Mouse (Mus musculus) intestine, embryonic 14.5 days (tissue): Measurements from ENCODE around the gene 2610528J11Rik. TPM values are rescaled to one million over a fixed set of nuclear protein-coding genes. Genes with fewer than 3 reads are reported as not detected.
A peak's percentile ranks its signal among the peaks of the same experiment; 100 is the strongest.
"Not testable (repeated sequence)": the region's sequence is repeated elsewhere in the genome, so short reads cannot be mapped to it uniquely, and the experiment has no call there.

Experiments used
- ATAC-seq: fragments of 200-750 bp; cut with Nextera tagmentation; replicated peaks from 2 replicates; pipeline ENCODE4 v1.8.0; 2017; ENCODE audit warnings: low read depth, moderate number of reproducible peaks, moderate TSS enrichment, moderate library complexity; ENCODE audit not compliant: low FRiP score, low TSS enrichment
- DNase-seq: peaks from one replicate; pipeline ENCODE4 v3.0.0-alpha.2; 2018; ENCODE audit warnings: low spot score
- H3K27ac ChIP-seq: fragments of 300-500 bp; sonication (generic); 2 replicates; pipeline ENCODE4 v1.5.1; 2014; ENCODE audit warnings: low read depth, mild to moderate bottlenecking, control low read depth
- H3K27me3 ChIP-seq: fragments of 300-500 bp; sonication (generic); replicated peaks from 2 replicates; pipeline ENCODE4 v1.6.1; 2014; ENCODE audit warnings: low read length, control low read depth; ENCODE audit not compliant: control insufficient read depth, insufficient read depth
- H3K36me3 ChIP-seq: fragments of 300-500 bp; sonication (generic); 2 replicates; pipeline ENCODE4 v1.6.1; 2014; ENCODE audit warnings: low read length, control low read depth; ENCODE audit not compliant: control insufficient read depth, insufficient read depth
- H3K4me1 ChIP-seq: fragments of 300-500 bp; sonication (generic); replicated peaks from 2 replicates; pipeline ENCODE4 v1.6.1; 2014; ENCODE audit warnings: low read length, control low read depth, mixed read lengths; ENCODE audit not compliant: control insufficient read depth, insufficient read depth
- H3K4me2 ChIP-seq: fragments of 300-500 bp; sonication (generic); 2 replicates; pipeline ENCODE4 v1.6.1; 2014; ENCODE audit warnings: low read length
- H3K4me3 ChIP-seq: fragments of 300-500 bp; sonication (generic); 2 replicates; pipeline ENCODE4 v1.5.1; 2014; ENCODE audit warnings: low read depth, low read length, control low read depth, mixed read lengths
- H3K9ac ChIP-seq: fragments of 300-500 bp; sonication (generic); 2 replicates; pipeline ENCODE4 v1.6.1; 2014; ENCODE audit warnings: mild to moderate bottlenecking, low read length
- H3K9me3 ChIP-seq: fragments of 300-500 bp; sonication (generic); 2 replicates; pipeline ENCODE4 v1.6.1; 2016; ENCODE audit warnings: low read length, control low read depth; ENCODE audit not compliant: control insufficient read depth
- WGBS: fragments of 180-500 bp; shearing (Covaris S2); extraction: QIAGEN DNeasy Blood & Tissue Kit; methylation state at CpG from one replicate; pipeline ENCODE4 v1.1.7; 2014; 5-methylcytosine and 5-hydroxymethylcytosine counted together
- polyA plus RNA-seq: library from polyadenylated mRNA; unstranded; fragments of >200 nt; fragmentation: Nextera tagmentation; extraction: Ambion mirVana; gene quantifications from 2 replicates; pipeline ENCODE4 v1.2.1, GENCODE M21; 2014

Gene 2610528J11Rik
- polyA plus RNA-seq, 1 experiment from 2014 or later = 46.4 TPM

DNA sequence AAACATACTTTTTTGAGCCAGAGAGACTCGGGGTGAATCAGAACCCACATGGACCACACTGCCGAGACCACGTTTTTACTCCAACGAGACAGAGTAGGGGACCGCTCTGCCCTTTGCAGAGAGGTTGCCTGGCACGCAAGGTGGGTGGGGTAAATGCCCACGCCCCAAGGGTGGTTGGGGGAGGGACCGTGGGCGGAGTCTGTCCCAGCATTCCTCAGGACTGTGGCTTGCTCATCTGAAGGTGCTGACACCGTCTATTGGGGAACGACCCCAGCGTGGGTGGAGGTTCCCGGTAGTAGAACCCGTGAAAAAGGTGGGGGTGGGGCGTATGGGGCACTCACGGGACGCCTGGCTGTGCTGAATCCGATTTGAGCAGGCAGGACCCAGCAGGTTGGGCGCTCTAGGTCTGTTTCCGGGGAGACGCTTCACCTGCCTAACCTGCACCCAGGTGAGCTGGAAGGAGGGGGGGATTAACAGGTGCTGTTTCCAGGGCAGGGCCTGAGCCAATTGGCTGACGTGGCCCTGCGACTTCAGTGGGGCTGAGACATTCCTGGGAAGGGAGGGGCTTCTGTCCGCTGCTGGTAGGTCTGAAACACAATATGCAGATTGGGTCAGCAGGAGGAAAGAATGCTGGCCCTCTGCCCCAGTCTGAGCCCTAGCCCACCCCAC lies 16.9 kb downstream of the 2610528J11Rik start, which contains the start of gene Tmem125:
Tmem125 (minus strand) TSS at position 453 of the 669 bp plus-strand sequence.
- Histone ChIP-seq H3K36me3 (no peaks in the 10 kb centered on the region), H3K9me3 (no peaks in the 10 kb centered on the region), H3K4me3 (peak within 1 kb of the TSS; percentile 28), H3K9ac (no peak within 1 kb of the TSS; the same call in 1 of the 2 replicates), H3K27ac (peak within 1 kb of the TSS; percentile 62), H3K4me1 (no peaks in the 10 kb centered on the region), H3K27me3 (no peaks in the 10 kb centered on the region), H3K4me2 (peak within 1 kb of the TSS; percentile 52)
- peak; percentile 92 for ATAC-seq
- DNase-seq = peak; percentile 85
- 1% methylated on average over 24 of the region's 24 CpGs for WGBS

DNA sequence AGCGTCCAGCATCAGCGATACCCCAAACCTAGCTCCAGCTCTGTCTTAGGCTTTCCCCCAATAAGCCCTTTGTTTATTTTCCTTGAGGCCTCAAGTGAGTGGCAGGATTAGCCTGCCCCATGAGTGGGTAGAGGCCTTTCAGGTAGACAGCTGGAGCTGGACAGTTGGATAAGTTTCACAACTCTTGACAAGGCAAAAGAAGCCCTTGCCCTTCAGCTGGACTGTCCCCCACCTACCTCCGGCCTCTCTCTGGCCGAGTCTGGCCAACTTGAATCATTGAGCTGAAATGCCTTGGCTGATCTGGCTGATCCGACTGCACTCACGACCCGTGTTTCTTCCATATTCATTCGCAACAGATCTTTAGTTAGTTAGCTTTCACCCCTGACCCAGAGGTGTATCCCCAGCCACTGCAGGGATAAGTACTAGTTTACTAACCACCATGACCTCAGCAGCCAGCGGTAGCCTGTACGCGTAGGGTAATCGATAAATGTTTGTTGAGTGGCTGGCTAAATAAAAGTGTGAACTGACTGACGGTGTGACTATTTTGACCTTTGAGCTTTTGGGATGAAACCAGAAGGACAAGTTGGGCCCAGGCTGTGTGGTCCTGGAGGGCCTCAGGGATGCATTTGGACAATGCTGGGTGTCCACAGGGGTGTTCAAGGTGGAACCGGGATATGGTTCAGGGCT lies 17.8 kb downstream of the 2610528J11Rik start:
- Histone ChIP-seq H3K9ac (no peak overlapping the region), H3K4me1 (no peaks in the 10 kb centered on the region), H3K4me3 (peak overlapping the region; percentile 28; the same call in 1 of the 2 replicates), H3K27ac (peak overlapping the region; percentile 62), H3K27me3 (no peaks in the 10 kb centered on the region), H3K36me3 (no peaks in the 10 kb centered on the region), H3K4me2 (peak overlapping the region; percentile 52), H3K9me3 (no peaks in the 10 kb centered on the region)
- WGBS = 62% methylated on average over 14 of the region's 14 CpGs
- DNase-seq (no peak), ATAC-seq (0 out of 2 replicates have a peak, but pooled peaks have one; percentile 0)

GRCm38 (mm10) chr4:118547424-118548129 lies 20.8 kb downstream of the 2610528J11Rik start:
- 89% methylated on average over 22 of the region's 23 CpGs for WGBS
- not testable (repeated sequence) for H3K9ac ChIP-seq, ATAC-seq, H3K36me3 ChIP-seq, H3K4me2 ChIP-seq, H3K27me3 ChIP-seq, H3K27ac ChIP-seq, H3K4me3 ChIP-seq, H3K9me3 ChIP-seq, H3K4me1 ChIP-seq, DNase-seq

- H3K4me1 ChIP-seq, H3K27me3 ChIP-seq, H3K36me3 ChIP-seq, H3K9ac ChIP-seq, H3K4me2 ChIP-seq, H3K9me3 ChIP-seq, H3K4me3 ChIP-seq, ATAC-seq, H3K27ac ChIP-seq: not testable (repeated sequence)
- peak; percentile 79 for DNase-seq
- WGBS = 87% methylated on average over 10 of the region's 10 CpGs
These were observed 21.3 kb downstream of the 2610528J11Rik start for GRCm38 (mm10) chr4:118548130-118548480.

DNA sequence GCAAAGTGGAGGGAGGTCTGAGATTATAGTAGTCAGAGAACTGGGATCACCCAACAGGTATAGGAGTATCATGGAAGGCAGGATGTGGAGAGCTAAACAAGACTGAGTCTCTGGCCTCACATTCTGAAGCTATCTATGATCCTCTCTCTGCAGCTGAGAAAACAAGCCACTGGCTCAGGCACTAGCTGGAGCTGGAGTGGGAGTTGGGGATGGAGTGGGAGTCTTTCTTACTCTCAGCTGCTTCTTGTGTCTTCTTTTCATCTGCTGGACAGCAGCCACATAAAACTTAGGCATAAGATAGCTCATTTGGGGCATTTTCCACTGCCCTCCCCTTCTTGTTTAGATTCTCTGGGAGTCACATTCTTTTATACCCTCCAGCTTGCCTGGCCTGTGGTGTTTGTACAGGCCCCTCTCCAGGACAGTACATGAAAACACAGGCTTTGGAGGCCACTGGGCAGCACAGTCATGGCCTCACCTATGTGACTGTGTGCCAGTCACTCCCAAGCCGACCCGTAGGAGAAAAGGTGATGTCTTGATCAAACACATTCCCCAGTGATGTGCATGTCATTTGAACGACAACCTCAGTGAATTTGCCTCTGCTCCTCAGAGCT lies 26.3 kb downstream of the 2610528J11Rik start:
- no peak overlapping the region for H3K9ac ChIP-seq
- H3K4me3 ChIP-seq = no peak overlapping the region
- DNase-seq = no peak
- H3K27ac ChIP-seq = no peak overlapping the region
- ATAC-seq = no peak
- no peaks in the 10 kb centered on the region for H3K9me3 ChIP-seq
- 77% methylated on average over 3 of the region's 3 CpGs for WGBS
- no peak overlapping the region for H3K4me2 ChIP-seq
- no peaks in the 10 kb centered on the region for H3K27me3 ChIP-seq
- no peaks in the 10 kb centered on the region for H3K36me3 ChIP-seq
- H3K4me1 ChIP-seq = no peaks in the 10 kb centered on the region

DNA sequence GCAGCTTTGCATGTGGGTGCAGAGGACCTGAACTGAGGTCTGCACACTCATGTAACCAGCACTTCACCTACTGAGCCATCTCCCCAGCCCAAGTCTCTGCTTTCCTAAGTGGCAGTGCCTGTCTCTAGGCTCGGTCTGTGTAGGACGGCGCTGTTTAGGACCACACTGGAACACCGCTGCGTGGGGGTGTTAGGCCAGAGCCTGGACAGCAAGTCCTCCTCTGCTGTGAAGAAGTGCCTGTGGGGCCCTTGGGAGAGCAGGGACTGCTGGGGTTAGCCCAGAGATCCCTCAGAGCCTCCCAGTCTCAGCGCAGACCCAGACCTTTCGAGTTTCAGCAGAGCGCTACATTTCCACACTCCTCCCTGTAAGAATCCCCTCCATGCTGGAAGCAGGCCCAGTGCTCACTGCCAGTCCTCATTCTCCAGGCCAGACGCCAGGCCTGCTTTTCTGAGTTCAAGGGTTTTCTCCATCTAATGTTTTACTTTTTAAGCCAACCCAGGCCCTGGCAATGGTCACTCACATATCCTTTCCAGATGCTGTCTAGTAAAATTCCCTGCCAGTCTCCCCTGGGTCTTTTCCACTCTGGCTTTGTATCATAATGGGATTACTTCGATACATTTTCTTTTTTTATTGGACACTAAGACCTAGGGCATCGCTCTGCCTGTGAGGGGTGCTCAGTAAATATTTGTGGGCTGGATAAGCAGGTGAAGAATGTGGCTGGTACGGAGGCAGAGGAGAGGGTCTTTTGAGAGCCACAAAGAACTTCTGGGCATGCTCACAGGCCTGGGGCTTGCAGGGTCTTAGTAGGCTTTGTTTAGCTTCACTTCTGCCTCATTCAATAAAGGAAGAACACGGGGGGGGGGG lies 37.5 kb downstream of the 2610528J11Rik start:
- H3K27ac ChIP-seq = no peak overlapping the region; the same call in 1 of the 2 replicates
- no peak for ATAC-seq

GRCm38 (mm10) chr4:118564926-118565279 lies 38.1 kb downstream of the 2610528J11Rik start:
- Histone ChIP-seq H3K9ac (no peak overlapping the region), H3K27me3 (no peaks in the 10 kb centered on the region), H3K27ac (no peak overlapping the region), H3K4me3 (no peak overlapping the region), H3K36me3 (no peaks in the 10 kb centered on the region), H3K4me1 (no peaks in the 10 kb centered on the region), H3K9me3 (no peaks in the 10 kb centered on the region), H3K4me2 (no peak overlapping the region)
- 71% methylated on average over 3 of the region's 3 CpGs for WGBS
- no peak for DNase-seq
- ATAC-seq = no peak

More for the DNA sequence above, 37.5 kb downstream of the 2610528J11Rik start:
- Histone ChIP-seq H3K4me1 (no peaks in the 10 kb centered on the region), H3K4me3 (no peak overlapping the region), H3K36me3 (no peaks in the 10 kb centered on the region), H3K9ac (no peak overlapping the region), H3K27me3 (no peaks in the 10 kb centered on the region), H3K4me2 (no peak overlapping the region), H3K9me3 (no peaks in the 10 kb centered on the region)
- WGBS = 70% methylated on average over 13 of the region's 13 CpGs
- DNase-seq = no peak
